Mouse (Mus musculus): ENCODE data around the gene Triap1.
"Not testable (repeated sequence)": the region's sequence is repeated elsewhere in the genome, so short reads cannot be mapped to it uniquely, and the experiment has no call there.

Gene Triap1

GRCm38 (mm10) chr5:115333626-115334025, 7.4 kb upstream of the Triap1 start:
- no peak for DNase-seq

GRCm38 (mm10) chr5:115340007-115340406, 1.0 kb upstream of the Triap1 start:
- DNase-seq = no peak

- DNase-seq = no peak
Observed at GRCm38 (mm10) chr5:115341314-115342165, 515 bp downstream of the Triap1 start.

- peak; percentile 82 to 83 for DNase-seq
Observed at GRCm38 (mm10) chr5:115347564-115347963, 6.5 kb downstream of the Triap1 start.

GRCm38 (mm10) chr5:115348546-115349224, 7.7 kb downstream of the Triap1 start, which contains the start of gene Cox6a1:
Gene Cox6a1 (minus strand): TSS chr5:115348981.
- DNase-seq = peak; percentile 99

GRCm38 (mm10) chr5:115349225-115349555, 8.2 kb downstream of the Triap1 start:
- no peak for DNase-seq

- DNase-seq = no peak
Observed at GRCm38 (mm10) chr5:115351348-115351747, 10.3 kb downstream of the Triap1 start.

- no peak for DNase-seq
Observed at GRCm38 (mm10) chr5:115355070-115355469, 14.0 kb downstream of the Triap1 start.

- DNase-seq = peak; percentile 85 to 88
Observed at GRCm38 (mm10) chr5:115358872-115359271, 17.8 kb downstream of the Triap1 start.

GRCm38 (mm10) chr5:115359438-115359837, 18.4 kb downstream of the Triap1 start:
- DNase-seq = no peak

GRCm38 (mm10) chr5:115359851-115360372, 18.9 kb downstream of the Triap1 start:
- DNase-seq = no peak

- DNase-seq = no peak
Observed at GRCm38 (mm10) chr5:115362216-115362615, 21.2 kb downstream of the Triap1 start.

- no peak for DNase-seq
Observed at GRCm38 (mm10) chr5:115362819-115363714, 22.0 kb downstream of the Triap1 start.

- DNase-seq = no peak
Observed at GRCm38 (mm10) chr5:115364782-115365181, 23.8 kb downstream of the Triap1 start.

GRCm38 (mm10) chr5:115371736-115372135, 30.7 kb downstream of the Triap1 start:
- DNase-seq = no peak

- DNase-seq = no peak
Observed at GRCm38 (mm10) chr5:115373441-115374203, 32.6 kb downstream of the Triap1 start.

- DNase-seq = no peak
Observed at GRCm38 (mm10) chr5:115374204-115374820, 33.3 kb downstream of the Triap1 start.

- DNase-seq = no peak
Observed at GRCm38 (mm10) chr5:115375436-115375835, 34.4 kb downstream of the Triap1 start.

- not testable (repeated sequence) for DNase-seq
Observed at GRCm38 (mm10) chr5:115378882-115379281, 37.9 kb downstream of the Triap1 start.

GRCm38 (mm10) chr5:115391935-115392334, 50.9 kb downstream of the Triap1 start:
- no peak for DNase-seq

GRCm38 (mm10) chr5:115392969-115393368, 51.9 kb downstream of the Triap1 start:
- DNase-seq = no peak
